Mouse (Mus musculus): ENCODE measurements around the gene Srp72. TPM values are rescaled to one million over a fixed set of nuclear protein-coding genes. Genes with fewer than 3 reads are reported as not detected.
"Not testable (repeated sequence)": the region's sequence is repeated elsewhere in the genome, so short reads cannot be mapped to it uniquely, and the experiment has no call there.

Gene Srp72
- total RNA-seq, 2 experiments from 2014 or later = 146 to 189 TPM

- no peak for ATAC-seq (replicated peaks; ENCODE audit: poor library complexity, severe bottlenecking)
These were observed 14.9 kb upstream of the Srp72 start for GRCm38 (mm10) chr5:76959587-76959986.

GRCm38 (mm10) chr5:76962545-76962944 lies 11.9 kb upstream of the Srp72 start:
- no peak for ATAC-seq (replicated peaks; ENCODE audit: poor library complexity, severe bottlenecking)

- no peak for ATAC-seq (replicated peaks; ENCODE audit: poor library complexity, severe bottlenecking)
These were observed 9.8 kb upstream of the Srp72 start for GRCm38 (mm10) chr5:76964651-76965050.

- no peak for ATAC-seq (replicated peaks; ENCODE audit: poor library complexity, severe bottlenecking)
These were observed 5.2 kb upstream of the Srp72 start for GRCm38 (mm10) chr5:76969250-76969649.

- ATAC-seq (replicated peaks; ENCODE audit: poor library complexity, severe bottlenecking) = not testable (repeated sequence)
These were observed 3.4 kb upstream of the Srp72 start for GRCm38 (mm10) chr5:76971115-76971514.

GRCm38 (mm10) chr5:76973488-76973887 lies 995 bp upstream of the Srp72 start:
- ATAC-seq (replicated peaks; ENCODE audit: poor library complexity, severe bottlenecking) = peak; percentile 63

DNA sequence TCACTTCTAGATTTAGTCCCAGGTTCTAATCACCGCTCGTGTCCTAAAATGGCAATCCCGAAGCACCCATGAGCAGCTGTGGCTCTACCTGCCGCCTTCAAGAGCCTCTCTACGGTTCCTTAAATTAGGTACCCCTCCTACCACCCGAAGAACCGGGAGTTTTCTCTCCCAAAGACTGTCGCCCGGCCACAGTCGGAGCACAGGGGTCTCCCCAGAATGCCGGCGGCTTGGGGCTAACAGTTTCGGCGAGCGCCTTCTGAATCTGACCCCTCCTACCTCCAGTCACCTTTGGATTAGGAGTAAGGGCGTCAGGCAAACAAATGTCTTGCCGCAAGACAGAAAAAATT lies 303 bp upstream of the Srp72 start:
- ATAC-seq (replicated peaks; ENCODE audit: poor library complexity, severe bottlenecking) = no peak; the same call in 1 of the 2 replicates

GRCm38 (mm10) chr5:76975736-76976135 lies 1.3 kb downstream of the Srp72 start:
- ATAC-seq (replicated peaks; ENCODE audit: poor library complexity, severe bottlenecking) = no peak

DNA sequence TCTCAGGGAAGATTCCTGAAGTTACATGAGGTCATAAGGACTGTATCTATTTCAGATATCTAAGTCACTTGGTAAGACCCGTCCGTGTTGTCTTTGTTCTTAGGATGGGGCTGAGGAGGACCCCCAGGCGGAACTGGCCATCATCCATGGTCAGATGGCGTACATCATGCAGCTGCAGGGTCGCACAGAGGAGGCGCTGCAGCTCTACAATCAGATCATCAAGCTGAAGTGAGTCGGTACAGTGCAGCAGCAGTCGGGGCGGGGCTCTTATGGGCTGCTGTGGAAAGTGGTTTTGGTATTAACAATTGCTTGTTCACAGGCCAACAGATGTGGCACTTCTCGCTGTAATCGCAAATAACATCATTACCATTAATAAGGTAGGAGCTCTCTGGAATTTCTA lies 9.5 kb downstream of the Srp72 start:
- ATAC-seq (replicated peaks; ENCODE audit: poor library complexity, severe bottlenecking) = no peak

GRCm38 (mm10) chr5:76990789-76991188 lies 16.3 kb downstream of the Srp72 start:
- no peak for ATAC-seq (replicated peaks; ENCODE audit: poor library complexity, severe bottlenecking)

DNA sequence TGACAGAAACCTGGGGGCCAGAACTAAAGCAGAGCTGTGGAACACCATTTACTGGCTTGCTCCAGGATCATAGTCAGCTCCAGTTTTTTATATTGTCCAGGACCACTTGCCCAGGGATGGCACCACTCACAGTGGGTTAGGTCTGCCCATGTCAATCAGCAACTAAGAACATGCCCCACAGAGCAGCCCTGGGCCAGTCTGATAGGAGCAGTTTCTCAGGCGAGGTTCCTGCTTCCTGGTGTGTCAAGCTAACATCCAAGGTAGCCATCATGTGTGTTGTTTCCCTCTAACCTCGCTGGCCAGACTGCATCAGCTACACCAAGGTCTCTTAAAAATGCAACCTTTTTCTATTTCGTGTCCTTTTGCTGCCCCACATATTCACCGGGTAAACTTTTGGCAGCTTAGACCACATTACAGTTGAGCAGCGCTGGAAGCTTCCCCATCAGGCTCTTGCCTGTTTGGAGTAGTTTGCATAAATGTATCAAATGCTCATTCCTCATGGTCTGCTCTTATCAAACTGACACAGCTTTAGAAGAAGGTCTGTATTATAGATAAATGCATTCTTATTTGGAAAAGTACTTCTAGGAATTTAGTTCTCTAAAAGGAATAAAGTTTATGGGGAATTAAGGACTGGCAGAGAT lies 18.8 kb downstream of the Srp72 start:
- ATAC-seq (replicated peaks; ENCODE audit: poor library complexity, severe bottlenecking) = no peak

- no peak for ATAC-seq (replicated peaks; ENCODE audit: poor library complexity, severe bottlenecking)
These were observed 23.9 kb downstream of the Srp72 start for GRCm38 (mm10) chr5:76998416-76998815.

GRCm38 (mm10) chr5:77001192-77001591 lies 26.7 kb downstream of the Srp72 start:
- no peak for ATAC-seq (replicated peaks; ENCODE audit: poor library complexity, severe bottlenecking)

DNA sequence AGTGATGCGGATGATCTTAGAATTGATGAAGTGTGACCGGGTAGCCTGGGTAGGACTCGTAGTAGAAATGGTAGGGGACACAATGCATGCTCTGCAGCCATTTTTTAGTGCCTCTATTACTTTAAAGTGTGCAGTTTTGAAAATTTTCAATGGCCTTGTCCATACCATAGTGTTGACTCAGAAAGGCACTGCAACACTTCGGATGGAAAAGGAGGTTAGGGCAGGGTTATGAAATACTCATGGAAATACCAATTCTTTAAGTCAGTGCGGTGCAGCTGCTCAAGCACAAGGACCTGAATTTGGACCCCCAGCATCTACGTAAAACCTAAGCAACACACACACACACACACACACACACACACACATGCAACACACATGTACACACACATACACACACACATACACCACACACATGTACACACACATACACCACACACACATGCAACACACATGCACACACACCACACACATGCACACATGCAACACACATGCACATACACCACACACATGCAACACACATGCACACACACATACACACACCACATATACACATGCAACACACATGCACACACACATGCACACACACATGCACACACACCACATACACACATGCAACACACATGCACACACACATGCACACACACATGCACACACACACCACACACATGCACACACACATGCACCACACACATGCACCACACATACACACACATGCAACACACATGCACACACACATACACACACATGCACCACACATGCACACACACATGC lies 29.8 kb downstream of the Srp72 start, which contains the start of gene Arl9:
Gene Arl9, plus strand, starts transcription at position 5 of the 771 bp plus-strand sequence.
- no peak for ATAC-seq (replicated peaks; ENCODE audit: poor library complexity, severe bottlenecking)

DNA sequence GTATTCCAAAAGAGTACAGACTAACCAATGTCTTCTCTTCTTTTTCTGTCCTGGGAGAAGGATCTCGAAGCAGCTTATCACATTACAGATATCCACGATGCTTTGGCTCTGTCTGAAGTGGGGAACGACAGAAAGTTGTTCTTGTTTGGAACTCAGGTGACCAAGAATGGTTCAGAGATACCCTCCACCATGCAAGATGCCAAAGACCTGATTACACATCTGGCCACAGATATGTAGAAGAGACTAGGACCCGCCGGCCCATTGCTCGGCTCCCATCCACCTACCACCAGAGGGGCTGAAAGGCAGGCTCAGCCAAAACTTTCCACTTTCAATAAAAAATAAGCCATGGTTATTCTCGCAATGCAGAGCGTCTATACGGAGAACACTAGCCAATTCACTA lies 35.9 kb downstream of the Srp72 start:
- no peak for ATAC-seq (replicated peaks; ENCODE audit: poor library complexity, severe bottlenecking)

- no peak for ATAC-seq (replicated peaks; ENCODE audit: poor library complexity, severe bottlenecking)
These were observed 36.6 kb downstream of the Srp72 start for GRCm38 (mm10) chr5:77011082-77011481.

DNA sequence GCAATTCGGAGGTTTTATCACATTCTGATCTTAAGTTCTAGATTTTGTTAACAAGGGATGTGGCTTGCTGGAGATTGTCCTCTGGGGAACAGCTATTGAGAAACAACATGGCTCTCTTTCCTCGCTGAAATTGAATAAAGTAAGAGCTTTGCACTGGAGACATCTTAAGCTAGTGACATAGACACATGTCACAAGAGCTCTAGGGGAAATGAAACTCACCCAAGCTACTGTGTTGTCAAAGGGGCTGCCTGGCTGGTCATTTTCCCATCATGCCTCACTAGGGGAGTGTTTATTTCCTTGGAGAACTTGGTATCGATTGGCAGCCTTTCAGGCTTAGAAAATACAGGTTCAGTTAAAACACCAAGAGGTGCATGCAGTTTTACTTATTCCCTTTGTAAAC lies 38.7 kb downstream of the Srp72 start:
- peak; percentile 92 for ATAC-seq (replicated peaks; ENCODE audit: poor library complexity, severe bottlenecking)

GRCm38 (mm10) chr5:77015544-77016482 lies 41.3 kb downstream of the Srp72 start, which contains the start of gene Thegl:
TSS of gene Thegl (plus strand) at chr5:77016023.
- peak; percentile 90 for ATAC-seq (replicated peaks; ENCODE audit: poor library complexity, severe bottlenecking)

DNA sequence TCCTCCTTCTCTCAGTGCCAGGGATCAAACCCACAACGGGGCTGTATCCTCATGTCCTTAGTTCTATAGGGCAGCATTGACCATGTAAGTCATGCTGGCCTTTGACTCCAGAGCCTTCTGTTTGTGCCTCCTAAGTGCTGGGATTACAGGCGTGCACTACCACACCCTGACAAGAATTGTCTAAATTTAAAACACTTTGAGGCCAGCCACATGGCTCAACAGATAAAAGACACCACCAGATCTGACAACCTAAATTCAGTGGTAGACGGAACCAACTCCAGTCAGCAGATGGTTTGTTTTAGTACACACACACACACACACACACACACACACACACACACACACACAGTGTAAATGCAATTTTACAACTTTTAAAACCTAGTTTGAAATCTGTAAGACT lies 53.6 kb downstream of the Srp72 start:
- ATAC-seq (replicated peaks; ENCODE audit: poor library complexity, severe bottlenecking) = no peak

DNA sequence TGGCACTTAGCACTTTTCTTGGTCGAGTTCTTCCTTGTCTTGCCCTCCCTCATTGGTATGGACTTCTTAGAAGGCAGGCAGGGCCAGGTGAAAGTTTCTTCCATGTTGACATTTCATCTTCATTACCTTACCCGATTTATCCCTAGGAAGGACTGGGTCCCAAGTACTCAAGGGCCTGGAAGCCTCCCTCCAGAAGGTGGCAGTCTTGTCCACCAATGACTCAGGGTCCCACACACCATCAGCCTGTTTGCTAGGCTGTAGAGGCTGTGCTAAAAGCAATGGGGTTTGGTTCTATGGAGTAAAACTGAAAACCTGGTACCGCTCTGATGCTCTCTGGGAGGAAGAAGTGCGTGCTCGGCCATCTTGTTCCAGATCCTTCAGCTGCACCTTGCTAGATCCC lies 55.3 kb downstream of the Srp72 start:
- peak; percentile 89 for ATAC-seq (replicated peaks; ENCODE audit: poor library complexity, severe bottlenecking)

DNA sequence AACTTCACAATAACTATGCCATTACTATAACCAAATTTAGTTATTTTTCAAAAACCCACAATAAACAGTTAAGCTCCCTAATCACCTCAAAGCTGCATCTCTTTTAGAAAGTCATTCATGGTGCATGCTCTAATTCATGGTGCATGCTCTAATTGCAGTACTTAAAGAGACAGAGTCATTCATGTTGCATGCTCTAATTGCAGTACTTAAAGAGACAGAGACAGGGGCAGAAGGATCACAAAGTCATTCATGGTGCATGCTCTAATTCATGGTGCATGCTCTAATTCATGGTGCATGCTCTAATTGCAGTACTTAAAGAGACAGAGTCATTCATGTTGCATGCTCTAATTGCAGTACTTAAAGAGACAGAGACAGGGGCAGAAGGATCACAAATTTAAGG lies 60.6 kb downstream of the Srp72 start:
- ATAC-seq (replicated peaks; ENCODE audit: poor library complexity, severe bottlenecking) = not testable (repeated sequence)
